Mouse (Mus musculus) right cerebral cortex, postnatal 36 days (tissue): ENCODE measurements around the gene Gm7138.
"Not testable (repeated sequence)": the region's sequence is repeated elsewhere in the genome, so short reads cannot be mapped to it uniquely, and the experiment has no call there.

Experiments
- DNase-seq, 2 experiments: peaks; one replicate each; pipeline ENCODE4 v3.0.0; 2022; ENCODE audit warnings: low spot score in 2 of 2, mixed read lengths in 1 of 2

Gm7138 gene

GRCm38 (mm10) chr10:77776844-77777243, at the start of gene Gm7138:
Gene Gm7138 (minus strand): TSS chr10:77776944.
- not testable (repeated sequence) for DNase-seq

DNA sequence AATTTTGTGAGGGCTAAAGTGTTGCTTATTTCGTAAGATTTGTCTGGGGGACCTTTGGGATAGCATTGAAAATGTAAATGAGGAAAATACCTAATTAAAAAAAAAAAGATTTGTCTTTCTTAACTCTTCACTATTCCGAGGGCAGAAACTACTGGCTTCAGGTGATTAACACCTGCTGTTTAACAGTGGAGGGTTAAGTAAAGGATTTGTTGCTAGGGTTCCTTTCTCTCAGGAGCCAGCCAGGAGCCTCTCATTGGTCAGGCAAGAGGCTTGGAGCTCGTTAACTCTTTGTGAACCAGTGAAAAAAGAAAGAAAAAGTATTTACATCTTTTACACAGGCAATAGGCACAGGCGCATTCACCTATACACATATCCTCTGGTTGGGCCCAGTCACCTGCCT, 42.5 kb upstream of the Gm7138 start:
- no peak for DNase-seq

- no peak for DNase-seq
Observed at GRCm38 (mm10) chr10:77818523-77818922, 41.8 kb upstream of the Gm7138 start.

DNA sequence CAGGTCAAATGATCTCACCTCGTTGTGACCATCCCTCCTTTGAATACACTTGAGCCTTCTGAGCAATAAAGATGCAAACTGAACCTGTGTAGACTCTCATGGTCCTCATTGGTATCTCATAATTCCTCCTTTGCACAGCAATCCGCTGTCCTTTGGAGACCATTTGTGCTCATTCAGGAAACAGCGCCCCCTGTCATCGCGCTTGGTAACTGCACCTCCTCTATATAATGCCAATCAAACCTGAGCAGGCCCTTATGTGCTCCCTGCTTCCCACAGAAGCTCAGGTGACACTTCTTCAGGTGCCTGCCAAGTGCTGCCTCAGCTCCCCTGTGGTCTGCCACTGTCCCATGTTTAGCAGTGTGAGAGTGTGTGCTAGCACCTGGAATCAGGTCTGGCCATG, 38.8 kb upstream of the Gm7138 start:
- DNase-seq: no peak

- DNase-seq: no peak
Observed at GRCm38 (mm10) chr10:77814382-77814781, 37.6 kb upstream of the Gm7138 start, which contains the start of gene Gm2696. Gene Gm2696 (plus strand): TSS chr10:77814682.

GRCm38 (mm10) chr10:77811743-77812142, 35.0 kb upstream of the Gm7138 start, which contains the start of gene Gm9507:
Gene Gm9507 (minus strand): TSS chr10:77811843.
- DNase-seq: no peak

DNA sequence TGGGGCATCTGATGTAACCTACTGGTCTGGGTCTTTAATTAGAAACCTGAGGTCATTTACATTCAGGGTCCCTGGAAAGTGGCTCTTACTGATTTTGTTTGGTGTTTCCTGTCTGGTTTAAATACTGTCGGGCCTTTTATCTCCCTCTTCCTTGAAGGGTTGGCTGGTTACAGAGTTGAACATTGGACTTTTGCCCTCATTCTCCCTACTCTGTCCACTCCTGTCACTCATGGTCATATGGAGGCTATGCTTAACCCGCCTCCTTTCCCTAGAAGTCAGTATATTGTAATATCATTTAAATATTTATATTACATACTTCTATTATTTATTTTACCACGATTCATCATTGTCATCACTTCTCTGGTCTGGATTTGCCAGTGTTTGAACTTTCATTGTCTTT, 27.4 kb upstream of the Gm7138 start:
- DNase-seq: no peak

GRCm38 (mm10) chr10:77798921-77799508, 22.3 kb upstream of the Gm7138 start, which contains the start of gene Gm19668:
Gene Gm19668 (minus strand): TSS chr10:77799133.
- DNase-seq: no peak

DNA sequence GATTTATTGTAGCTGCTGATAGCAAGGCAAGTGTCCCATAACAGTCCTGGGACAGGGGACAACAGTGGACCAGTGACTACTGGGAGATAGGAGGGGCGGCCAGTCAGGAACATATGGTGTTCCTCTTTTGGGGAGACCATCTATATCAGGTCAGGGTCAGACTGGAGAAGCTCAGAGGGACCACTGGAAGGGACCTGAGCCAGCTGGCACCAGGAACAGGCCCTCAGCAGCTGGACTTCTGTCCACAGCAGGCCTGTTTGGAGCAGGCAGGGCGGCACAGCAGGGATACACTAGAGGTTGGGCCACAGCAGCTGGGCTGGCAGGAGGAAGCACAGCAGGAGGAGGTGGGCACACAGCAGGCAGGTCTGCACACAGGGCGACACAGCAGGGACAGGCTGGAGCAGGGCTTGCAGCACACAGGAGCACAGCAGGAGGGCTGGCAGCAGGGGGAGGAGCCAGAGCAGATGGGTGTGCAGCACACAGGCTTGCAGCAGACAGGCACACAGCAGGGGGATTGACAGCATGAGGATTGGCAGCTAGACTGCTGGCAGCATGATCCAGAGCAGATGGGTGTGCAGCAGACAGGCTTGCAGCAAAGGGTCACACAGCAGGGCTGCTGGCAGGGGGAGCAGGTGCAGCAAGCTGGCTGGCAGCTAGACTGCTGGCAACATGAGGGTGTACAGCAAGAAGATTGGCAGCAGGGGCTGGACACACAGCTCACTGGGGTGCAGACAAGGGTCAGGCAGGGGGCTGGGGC, 21.6 kb upstream of the Gm7138 start:
- DNase-seq: not testable (repeated sequence)

GRCm38 (mm10) chr10:77797677-77798076, 20.9 kb upstream of the Gm7138 start:
- no peak for DNase-seq

DNA sequence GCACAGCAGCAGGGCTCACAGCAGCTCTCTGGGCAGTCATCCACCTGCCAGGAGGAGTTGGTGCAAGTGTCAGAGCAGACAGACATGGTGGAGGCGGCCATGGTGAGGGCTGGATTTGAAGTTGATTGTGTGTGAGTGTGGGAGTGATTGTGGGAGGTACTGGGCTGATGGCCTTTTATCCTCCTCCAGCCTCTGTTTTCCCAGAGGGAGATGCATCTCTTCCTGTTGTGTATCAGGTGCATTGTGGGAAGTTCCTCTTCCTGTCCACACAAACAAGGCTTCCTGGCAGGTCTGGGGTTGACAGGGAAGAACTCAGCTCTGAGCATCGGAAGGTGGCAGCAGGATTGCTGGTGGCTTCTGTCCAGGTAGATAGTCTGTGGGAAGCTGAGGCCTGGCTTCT, 18.2 kb upstream of the Gm7138 start, which contains the start of gene Gm9639:
TSS of gene Gm9639 (minus strand) at position 101 of the 400 bp plus-strand sequence.
- DNase-seq: no peak

DNA sequence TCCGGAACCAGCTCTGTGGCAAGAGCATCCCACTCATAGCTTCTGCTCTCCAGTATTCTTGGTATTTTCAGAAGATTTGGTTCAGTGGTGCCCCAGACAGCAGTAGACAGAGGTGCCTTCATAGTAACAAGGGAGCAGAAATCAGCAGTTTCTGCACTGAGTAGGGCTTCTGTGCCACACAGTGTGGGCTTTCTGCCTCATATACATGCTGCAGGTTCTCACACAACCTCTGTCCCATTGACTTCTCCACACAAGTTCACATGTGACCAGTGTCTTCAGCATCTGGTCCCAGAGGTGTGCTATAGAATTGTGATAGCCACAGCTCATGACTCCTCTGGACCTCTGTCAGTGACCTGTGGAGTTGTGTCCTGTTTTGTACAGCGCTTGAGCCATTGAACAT, 11.9 kb upstream of the Gm7138 start:
- DNase-seq: no peak

DNA sequence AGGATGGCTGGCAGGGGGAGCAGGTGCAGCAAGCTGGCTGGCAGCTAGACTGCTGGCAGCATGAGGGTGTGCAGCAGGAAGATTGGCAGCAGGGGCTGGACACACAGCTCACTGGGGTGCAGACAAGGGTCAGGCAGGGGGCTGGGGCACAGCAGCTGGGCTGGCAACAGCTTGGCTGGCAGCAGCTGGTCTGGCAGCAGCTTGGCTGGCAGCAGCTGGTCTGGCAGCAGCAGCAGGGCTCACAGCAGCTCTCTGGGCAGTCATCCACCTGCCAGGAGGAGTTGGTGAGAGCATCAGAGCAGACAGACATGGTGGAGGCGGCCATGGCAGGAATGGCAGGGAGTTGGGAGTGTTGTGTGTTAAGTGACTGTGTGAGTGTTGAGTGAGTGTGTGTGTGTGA, 11.1 kb upstream of the Gm7138 start, which contains the start of gene Gm7137:
TSS of gene Gm7137 (minus strand) at position 325 of the 400 bp plus-strand sequence.
- not testable (repeated sequence) for DNase-seq

DNA sequence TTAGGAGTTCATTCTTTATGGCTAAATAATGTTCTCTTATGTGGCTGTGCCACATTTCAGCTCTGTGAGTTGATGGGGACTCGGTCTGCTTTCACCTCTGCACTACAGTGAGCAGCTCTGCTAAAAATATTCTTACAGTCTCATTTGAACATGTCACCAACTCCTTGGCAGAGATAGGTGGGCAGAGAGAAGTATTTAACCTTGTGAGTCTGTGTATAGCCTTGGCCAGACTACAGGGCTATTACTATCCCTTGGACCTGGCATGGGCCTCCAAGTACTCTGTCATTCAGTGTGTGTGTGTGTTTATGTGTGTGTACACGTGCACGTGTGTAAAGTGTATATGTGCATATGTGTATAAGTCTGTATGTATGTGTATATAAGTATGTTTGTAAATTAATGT, 6.7 kb upstream of the Gm7138 start:
- DNase-seq: not testable (repeated sequence)

DNA sequence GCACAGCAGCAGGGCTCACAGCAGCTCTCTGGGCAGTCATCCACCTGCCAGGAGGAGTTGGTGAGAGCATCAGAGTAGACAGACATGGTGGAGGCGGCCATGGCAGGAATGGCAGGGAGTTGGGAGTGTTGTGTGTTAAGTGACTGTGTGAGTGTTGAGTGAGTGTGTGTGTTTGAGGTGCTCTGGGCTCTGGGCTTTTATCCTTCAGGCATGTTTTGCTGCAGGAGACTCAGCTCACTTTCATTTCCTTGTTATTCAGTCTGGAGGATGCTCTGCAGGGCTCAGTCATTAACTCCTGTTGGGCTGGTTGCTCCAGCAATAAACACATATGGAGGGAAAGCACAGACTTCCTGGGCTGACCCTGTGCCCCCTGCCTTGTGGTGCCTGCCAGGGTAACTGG, 5.7 kb upstream of the Gm7138 start, which contains the start of gene Gm3250:
TSS of gene Gm3250 (minus strand) at position 101 of the 400 bp plus-strand sequence.
- not testable (repeated sequence) for DNase-seq

DNA sequence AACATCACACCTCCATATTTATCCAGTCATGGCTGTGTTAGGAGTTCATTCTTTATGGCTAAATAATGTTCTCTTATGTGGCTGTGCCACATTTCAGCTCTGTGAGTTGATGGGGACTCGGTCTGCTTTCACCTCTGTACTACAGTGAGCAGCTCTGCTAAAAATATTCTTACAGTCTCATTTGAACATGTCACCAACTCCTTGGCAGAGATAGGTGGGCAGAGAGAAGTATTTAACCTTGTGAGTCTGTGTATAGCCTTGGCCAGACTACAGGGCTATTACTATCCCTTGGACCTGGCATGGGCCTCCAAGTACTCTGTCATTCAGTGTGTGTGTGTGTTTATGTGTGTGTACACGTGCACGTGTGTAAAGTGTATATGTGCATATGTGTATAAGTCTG, 4.6 kb downstream of the Gm7138 start:
- DNase-seq: not testable (repeated sequence)

DNA sequence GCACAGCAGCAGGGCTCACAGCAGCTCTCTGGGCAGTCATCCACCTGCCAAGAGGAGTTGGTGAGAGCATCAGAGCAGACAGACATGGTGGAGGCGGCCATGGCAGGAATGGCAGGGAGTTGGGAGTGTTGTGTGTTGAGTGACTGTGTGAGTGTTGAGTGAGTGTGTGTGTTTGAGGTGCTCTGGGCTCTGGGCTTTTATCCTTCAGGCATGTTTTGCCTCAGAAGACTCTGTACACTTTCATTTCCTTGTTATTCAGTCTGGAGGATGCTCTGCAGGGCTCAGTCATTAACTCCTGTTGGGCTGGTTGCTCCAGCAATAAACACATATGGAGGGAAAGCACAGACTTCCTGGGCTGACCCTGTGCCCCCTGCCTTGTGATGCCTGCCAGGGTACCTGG, 5.5 kb downstream of the Gm7138 start, which contains the start of gene Gm3238:
TSS of gene Gm3238 (minus strand) at position 101 of the 400 bp plus-strand sequence.
- DNase-seq: not testable (repeated sequence)

DNA sequence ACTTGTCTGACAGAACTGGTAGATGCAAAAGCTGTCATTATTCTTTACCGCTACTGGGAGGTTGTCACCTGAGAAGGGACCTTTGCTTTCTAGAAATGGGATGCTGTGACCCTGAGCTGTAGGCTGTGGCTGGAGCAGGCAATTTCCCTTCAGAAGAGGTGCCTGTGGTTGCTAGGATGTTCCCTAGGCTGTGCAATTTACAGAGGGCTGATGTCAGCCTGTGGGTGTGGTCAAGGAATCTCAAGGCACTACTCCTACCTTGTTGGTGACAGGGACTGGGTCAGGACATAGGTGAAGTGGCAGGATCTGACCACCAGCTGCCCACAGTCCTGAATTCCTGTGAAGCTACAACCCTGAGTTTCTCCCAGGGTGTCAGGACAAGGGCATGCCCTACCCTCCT, 7.0 kb downstream of the Gm7138 start:
- DNase-seq: no peak

DNA sequence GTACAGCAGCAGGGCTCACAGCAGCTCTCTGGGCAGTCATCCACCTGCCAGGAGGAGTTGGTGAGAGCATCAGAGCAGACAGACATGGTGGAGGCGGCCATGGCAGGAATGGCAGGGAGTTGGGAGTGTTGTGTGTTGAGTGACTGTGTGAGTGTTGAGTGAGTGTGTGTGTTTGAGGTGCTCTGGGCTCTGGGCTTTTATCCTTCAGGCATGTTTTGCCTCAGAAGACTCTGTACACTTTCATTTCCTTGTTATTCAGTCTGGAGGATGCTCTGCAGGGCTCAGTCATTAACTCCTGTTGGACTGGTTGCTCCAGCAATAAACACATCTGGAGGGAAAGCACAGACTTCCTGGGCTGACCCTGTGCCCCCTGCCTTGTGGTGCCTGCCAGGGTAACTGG, 17.2 kb downstream of the Gm7138 start, which contains the start of gene Gm3233:
TSS of gene Gm3233 (minus strand) at position 101 of the 400 bp plus-strand sequence.
- DNase-seq: not testable (repeated sequence)

GRCm38 (mm10) chr10:77753448-77753847, 23.3 kb downstream of the Gm7138 start:
- no peak for DNase-seq

DNA sequence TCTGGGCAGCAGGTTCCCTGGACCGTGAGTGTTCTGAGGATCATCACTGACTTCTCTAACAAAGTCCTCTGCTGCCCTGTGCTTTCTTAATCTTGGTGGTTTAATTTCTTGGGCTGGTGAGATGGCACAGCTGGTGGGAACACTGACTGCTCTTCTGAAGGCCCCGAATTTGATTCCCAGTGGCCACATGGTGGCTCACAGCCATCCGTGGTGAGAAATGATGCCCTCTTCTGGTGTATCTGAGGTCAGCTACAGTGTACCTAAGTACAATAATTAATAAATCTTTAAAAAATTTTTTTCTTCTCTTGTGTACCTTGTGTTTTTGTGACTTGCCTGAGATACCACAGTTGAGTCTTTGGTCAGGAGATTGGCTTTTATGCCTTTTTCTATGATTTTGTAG, 24.4 kb downstream of the Gm7138 start:
- not testable (repeated sequence) for DNase-seq

DNA sequence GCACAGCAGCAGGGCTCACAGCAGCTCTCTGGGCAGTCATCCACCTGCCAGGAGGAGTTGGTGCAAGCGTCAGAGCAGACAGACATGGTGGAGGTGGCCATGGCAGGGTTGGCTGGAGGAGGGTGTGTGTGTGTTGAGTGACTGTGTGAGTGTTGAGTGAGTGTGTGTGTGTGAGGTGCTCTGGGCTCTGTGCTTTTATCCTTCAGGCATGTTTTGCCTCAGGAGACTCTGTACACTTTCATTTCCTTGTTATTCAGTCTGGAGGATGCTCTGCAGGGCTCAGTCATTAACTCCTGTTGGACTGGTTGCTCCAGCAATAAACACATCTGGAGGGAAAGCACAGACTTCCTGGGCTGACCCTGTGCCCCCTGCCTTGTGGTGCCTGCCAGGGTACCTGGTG, 25.5 kb downstream of the Gm7138 start, which contains the start of gene Gm9736:
TSS of gene Gm9736 (minus strand) at position 101 of the 400 bp plus-strand sequence.
- not testable (repeated sequence) for DNase-seq
